Mouse (Mus musculus): ENCODE data around the gene Gpld1. TPM values are rescaled to one million over a fixed set of nuclear protein-coding genes. Genes with fewer than 3 reads are reported as not detected.

Gene Gpld1
- total and polyA plus RNA-seq, 2 experiments from 2014 or later: 3.8 to 5.5 TPM

GRCm38 (mm10) chr13:25002965-25003364 lies 60.0 kb downstream of the Gpld1 start:
- Histone ChIP-seq H3K9ac (replicated peaks; ENCODE audit: low read length, poor library complexity, severe bottlenecking) (no peak overlapping the region), H3K9me3 (ENCODE audit: low read length) (no peaks in the 10 kb centered on the region), H3K27me3 (ENCODE audit: insufficient read depth, low read length) (no peaks in the 10 kb centered on the region), H3K4me3 (ENCODE audit: low read depth, low read length) (no peak overlapping the region), H3K27ac (ENCODE audit: low read depth, low read length) (no peak overlapping the region), H3K4me2 (ENCODE audit: low read depth, low read length, poor library complexity, severe bottlenecking) (no peak overlapping the region), H3K36me3 (ENCODE audit: insufficient read depth, low read length) (peaks cover 36% of the 10 kb centered on the region), H3K4me1 (ENCODE audit: insufficient read depth, low read length) (no peaks in the 10 kb centered on the region)
- peak; percentile 45 for TF ChIP-seq CTCF (IDR thresholded peaks at IDR 0.05)
- peak; percentile 19 for DNase-seq (ENCODE audit: low spot score)
- no peak for ATAC-seq (ENCODE audit: low FRiP score)

GRCm38 (mm10) chr13:25007115-25007514 lies 64.2 kb downstream of the Gpld1 start:
- ATAC-seq (ENCODE audit: low FRiP score) (0 out of 2 replicates have a peak, but pooled peaks have one; percentile 44), DNase-seq (ENCODE audit: low spot score) (no peak)
- Histone ChIP-seq H3K27ac (ENCODE audit: low read depth, low read length) (no peak overlapping the region), H3K36me3 (ENCODE audit: insufficient read depth, low read length) (peaks cover 11% of the 10 kb centered on the region; the same call in 1 of the 2 replicates), H3K4me3 (ENCODE audit: low read depth, low read length) (no peak overlapping the region), H3K9ac (replicated peaks; ENCODE audit: low read length, poor library complexity, severe bottlenecking) (no peak overlapping the region), H3K4me2 (ENCODE audit: low read depth, low read length, poor library complexity, severe bottlenecking) (no peak overlapping the region), H3K4me1 (ENCODE audit: insufficient read depth, low read length) (no peaks in the 10 kb centered on the region), H3K27me3 (ENCODE audit: insufficient read depth, low read length) (no peaks in the 10 kb centered on the region), H3K9me3 (ENCODE audit: low read length) (no peaks in the 10 kb centered on the region)
- WGBS: 89% methylated on average over 5 of the region's 8 CpGs
- TF ChIP-seq CTCF (IDR thresholded peaks at IDR 0.05): peak; percentile 64

- H3K4me3 ChIP-seq (ENCODE audit: low read depth, low read length): no peak overlapping the region
- H3K36me3 ChIP-seq (ENCODE audit: insufficient read depth, low read length): no peaks in the 10 kb centered on the region
- no peaks in the 10 kb centered on the region for H3K27me3 ChIP-seq (ENCODE audit: insufficient read depth, low read length)
- peak overlapping the region; percentile 80; the same call in 1 of the 2 replicates for H3K4me2 ChIP-seq (ENCODE audit: low read depth, low read length, poor library complexity, severe bottlenecking)
- peaks cover 11% of the 10 kb centered on the region; the same call in 1 of the 2 replicates for H3K4me1 ChIP-seq (ENCODE audit: insufficient read depth, low read length)
- WGBS: 92% methylated on average over 9 of the region's 9 CpGs
- TF ChIP-seq CTCF (IDR thresholded peaks at IDR 0.05): no peak
- no peaks in the 10 kb centered on the region for H3K9me3 ChIP-seq (ENCODE audit: low read length)
- no peak for ATAC-seq (ENCODE audit: low FRiP score)
- no peak overlapping the region for H3K9ac ChIP-seq (replicated peaks; ENCODE audit: low read length, poor library complexity, severe bottlenecking)
- H3K27ac ChIP-seq (ENCODE audit: low read depth, low read length): no peak overlapping the region
- no peak for DNase-seq (ENCODE audit: low spot score)
Observed at GRCm38 (mm10) chr13:25018316-25018715, 75.4 kb downstream of the Gpld1 start.

- H3K9ac ChIP-seq (replicated peaks; ENCODE audit: low read length, poor library complexity, severe bottlenecking): peak within 1 kb of the TSS; percentile 90
- WGBS: under 1% methylated on average over 78 of the region's 84 CpGs
- peak within 1 kb of the TSS; percentile 80 for H3K4me2 ChIP-seq (ENCODE audit: low read depth, low read length, poor library complexity, severe bottlenecking)
- peak within 1 kb of the TSS; percentile 79 for H3K27ac ChIP-seq (ENCODE audit: low read depth, low read length)
- H3K27me3 ChIP-seq (ENCODE audit: insufficient read depth, low read length): no peaks in the 10 kb centered on the region
- no peaks in the 10 kb centered on the region for H3K9me3 ChIP-seq (ENCODE audit: low read length)
- TF ChIP-seq CTCF (IDR thresholded peaks at IDR 0.05): no peak
- peaks cover 11% of the 10 kb centered on the region; the same call in 1 of the 2 replicates for H3K4me1 ChIP-seq (ENCODE audit: insufficient read depth, low read length)
- peak; percentile 88 for DNase-seq (ENCODE audit: low spot score)
- H3K36me3 ChIP-seq (ENCODE audit: insufficient read depth, low read length): no peaks in the 10 kb centered on the region
- peak within 1 kb of the TSS; percentile 98 for H3K4me3 ChIP-seq (ENCODE audit: low read depth, low read length)
- peak; percentile 93 for ATAC-seq (ENCODE audit: low FRiP score)
Observed at GRCm38 (mm10) chr13:25019793-25020539, 77.0 kb downstream of the Gpld1 start, which contains the start of gene Mrs2. Gene Mrs2 (minus strand): TSS chr13:25020379.

GRCm38 (mm10) chr13:25020540-25020892 lies 77.6 kb downstream of the Gpld1 start:
- 55% methylated on average over 4 of the region's 4 CpGs for WGBS

GRCm38 (mm10) chr13:25022386-25022785 lies 79.4 kb downstream of the Gpld1 start:
- peaks cover 11% of the 10 kb centered on the region; the same call in 1 of the 2 replicates for H3K4me1 ChIP-seq (ENCODE audit: insufficient read depth, low read length)
- no peak overlapping the region for H3K9ac ChIP-seq (replicated peaks; ENCODE audit: low read length, poor library complexity, severe bottlenecking)
- no peak overlapping the region for H3K4me2 ChIP-seq (ENCODE audit: low read depth, low read length, poor library complexity, severe bottlenecking)
- no peak overlapping the region for H3K27ac ChIP-seq (ENCODE audit: low read depth, low read length)
- no peaks in the 10 kb centered on the region for H3K27me3 ChIP-seq (ENCODE audit: insufficient read depth, low read length)
- no peaks in the 10 kb centered on the region for H3K36me3 ChIP-seq (ENCODE audit: insufficient read depth, low read length)
- no peak for ATAC-seq (ENCODE audit: low FRiP score)
- DNase-seq (ENCODE audit: low spot score): no peak
- H3K9me3 ChIP-seq (ENCODE audit: low read length): no peaks in the 10 kb centered on the region
- H3K4me3 ChIP-seq (ENCODE audit: low read depth, low read length): no peak overlapping the region
- WGBS: 69% methylated on average over 4 of the region's 4 CpGs
- no peak for TF ChIP-seq CTCF (IDR thresholded peaks at IDR 0.05)

More at GRCm38 (mm10) chr13:25020540-25020892, 77.6 kb downstream of the Gpld1 start:
- H3K4me2 ChIP-seq (ENCODE audit: low read depth, low read length, poor library complexity, severe bottlenecking): peak overlapping the region; percentile 80
- no peak for TF ChIP-seq CTCF (IDR thresholded peaks at IDR 0.05)
- H3K4me3 ChIP-seq (ENCODE audit: low read depth, low read length): peak overlapping the region; percentile 98
- H3K27me3 ChIP-seq (ENCODE audit: insufficient read depth, low read length): no peaks in the 10 kb centered on the region
- peak overlapping the region; percentile 90; the same call in 1 of the 2 replicates for H3K9ac ChIP-seq (replicated peaks; ENCODE audit: low read length, poor library complexity, severe bottlenecking)
- 0 out of 2 replicates have a peak overlapping the region, but pooled peaks have one; percentile 18 for H3K27ac ChIP-seq (ENCODE audit: low read depth, low read length)
- no peaks in the 10 kb centered on the region for H3K9me3 ChIP-seq (ENCODE audit: low read length)
- DNase-seq (ENCODE audit: low spot score) (no peak), ATAC-seq (ENCODE audit: low FRiP score) (0 out of 2 replicates have a peak, but pooled peaks have one; percentile 28)
- no peaks in the 10 kb centered on the region for H3K36me3 ChIP-seq (ENCODE audit: insufficient read depth, low read length)
- peaks cover 11% of the 10 kb centered on the region; the same call in 1 of the 2 replicates for H3K4me1 ChIP-seq (ENCODE audit: insufficient read depth, low read length)
